Mouse (Mus musculus) lung, embryonic 14.5 days (tissue): ENCODE measurements around the gene 1700025G04Rik. TPM values are rescaled to one million over a fixed set of nuclear protein-coding genes. Genes with fewer than 3 reads are reported as not detected.

Experiments
- ATAC-seq: fragments of 200-750 bp; cut with Nextera tagmentation; 2 replicates; pipeline ENCODE4 v1.8.0; 2017; ENCODE audit warnings: mild to moderate bottlenecking, moderate TSS enrichment, moderate library complexity; ENCODE audit not compliant: insufficient read depth
- DNase-seq: peaks from one replicate; pipeline ENCODE4 v3.0.0-alpha.2; 2015
- H3K27ac ChIP-seq: fragments of 300-500 bp; sonication (generic); 2 replicates; pipeline ENCODE4 v1.5.1; 2014; ENCODE audit warnings: low read depth, mild to moderate bottlenecking, moderate library complexity
- H3K27me3 ChIP-seq: fragments of 300-500 bp; sonication (generic); 2 replicates; pipeline ENCODE4 v1.6.1; 2014; ENCODE audit warnings: low read length, control low read depth; ENCODE audit not compliant: insufficient read depth
- H3K36me3 ChIP-seq: fragments of 300-500 bp; sonication (generic); 2 replicates; pipeline ENCODE4 v1.6.1; 2014; ENCODE audit warnings: control low read depth; ENCODE audit not compliant: insufficient read depth
- H3K4me1 ChIP-seq: fragments of 300-500 bp; sonication (generic); 2 replicates; pipeline ENCODE4 v1.6.1; 2014; ENCODE audit warnings: antibody characterized with exemption, control low read depth; ENCODE audit not compliant: insufficient read depth
- H3K4me2 ChIP-seq: fragments of 300-500 bp; sonication (generic); 2 replicates; pipeline ENCODE4 v1.6.1; 2014; ENCODE audit warnings: mild to moderate bottlenecking
- H3K4me3 ChIP-seq: fragments of 300-500 bp; sonication (generic); 2 replicates; pipeline ENCODE4 v1.5.1; 2014; ENCODE audit warnings: low read depth, low read length
- H3K9ac ChIP-seq: fragments of 300-500 bp; sonication (generic); 2 replicates; pipeline ENCODE4 v1.6.1; 2014
- H3K9me3 ChIP-seq: fragments of 300-500 bp; sonication (generic); 2 replicates; pipeline ENCODE4 v1.6.1; 2016; ENCODE audit warnings: low read depth, low read length, control low read depth
- CTCF ChIP-seq: IDR thresholded peaks from 2 replicates; pipeline ENCODE4 v1.5.1; 2016; ENCODE audit warnings: antibody characterized with exemption, low read depth
- WGBS: fragments of 180-500 bp; shearing (Covaris S2); extraction: QIAGEN DNeasy Blood & Tissue Kit; methylation state at CpG from one replicate; pipeline ENCODE4 v1.1.7; 2014; 5-methylcytosine and 5-hydroxymethylcytosine counted together
- polyA plus RNA-seq: library from polyadenylated mRNA; unstranded; fragments of >200 nt; fragmentation: Nextera tagmentation; extraction: Ambion mirVana; gene quantifications from 2 replicates; pipeline ENCODE4 v1.2.1, GENCODE M21; 2014

The 1700025G04Rik gene
- polyA plus RNA-seq, 1 experiment from 2014 or later = 27.4 TPM

- no peaks in the 10 kb centered on the region for H3K36me3 ChIP-seq
- 84% methylated on average over 5 of the region's 5 CpGs for WGBS
- no peaks in the 10 kb centered on the region for H3K27me3 ChIP-seq
- no peak overlapping the region for H3K4me3 ChIP-seq
- ATAC-seq (no peak), DNase-seq (no peak)
- no peak overlapping the region for H3K27ac ChIP-seq
- H3K4me2 ChIP-seq = no peak overlapping the region
- no peak for TF ChIP-seq CTCF
- H3K4me1 ChIP-seq = peaks cover 6% of the 10 kb centered on the region; the same call in 1 of the 2 replicates
- H3K9me3 ChIP-seq = no peaks in the 10 kb centered on the region
- H3K9ac ChIP-seq = no peak overlapping the region
These were observed 4.4 kb downstream of the 1700025G04Rik start for GRCm38 (mm10) chr1:152085561-152085960.

DNA sequence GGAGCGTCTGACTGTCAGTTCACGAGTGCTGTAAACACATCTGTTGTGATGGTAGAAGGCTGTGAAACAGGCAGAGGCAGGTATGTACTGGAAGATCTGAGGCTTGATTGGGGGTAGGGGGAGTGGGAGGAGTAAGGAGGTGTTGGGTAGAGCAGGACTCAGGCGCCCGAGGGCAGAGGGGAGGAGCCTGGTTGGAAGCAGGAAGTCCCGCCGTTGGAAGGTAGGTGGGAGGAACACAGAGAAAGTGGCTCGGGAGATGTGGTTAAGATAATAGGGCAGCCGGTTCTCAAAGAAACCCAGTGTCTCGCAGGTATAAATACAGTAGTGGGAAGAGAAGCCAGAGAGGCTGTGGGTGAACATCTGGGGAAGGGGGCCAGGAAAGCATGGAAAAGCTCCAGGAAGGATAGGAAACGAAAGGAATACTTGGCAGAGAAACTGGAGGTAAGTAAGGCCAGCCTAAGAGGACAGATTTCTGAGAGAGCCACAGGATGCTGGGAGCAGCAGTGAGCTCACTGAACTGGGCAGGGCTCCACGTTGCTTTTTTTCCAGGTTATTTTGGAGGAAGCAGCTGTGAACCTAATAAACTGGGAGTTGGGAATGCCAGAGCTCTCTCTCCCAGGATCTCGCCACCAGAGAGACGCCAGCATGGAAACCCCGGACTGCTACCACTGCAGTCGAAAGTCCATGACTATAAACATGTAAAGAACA lies 5.1 kb downstream of the 1700025G04Rik start:
- Histone ChIP-seq H3K4me2 (peak overlapping the region; percentile 54), H3K4me3 (peak overlapping the region; percentile 24), H3K4me1 (peaks cover 6% of the 10 kb centered on the region; the same call in 1 of the 2 replicates), H3K9ac (no peak overlapping the region; the same call in 1 of the 2 replicates), H3K36me3 (no peaks in the 10 kb centered on the region), H3K27me3 (no peaks in the 10 kb centered on the region), H3K27ac (no peak overlapping the region), H3K9me3 (no peaks in the 10 kb centered on the region)
- DNase-seq = peak; percentile 46
- 0 out of 2 replicates have a peak, but pooled peaks have one; percentile 36 for ATAC-seq
- 15% methylated on average over 15 of the region's 15 CpGs for WGBS
- TF ChIP-seq CTCF = no peak

- H3K36me3 ChIP-seq = no peaks in the 10 kb centered on the region
- no peak overlapping the region for H3K27ac ChIP-seq
- H3K27me3 ChIP-seq = no peaks in the 10 kb centered on the region
- no peak for ATAC-seq
- 61% methylated on average over 8 of the region's 8 CpGs for WGBS
- no peak overlapping the region for H3K4me3 ChIP-seq
- DNase-seq = no peak
- H3K9ac ChIP-seq = no peak overlapping the region
- H3K9me3 ChIP-seq = no peaks in the 10 kb centered on the region
- no peak overlapping the region for H3K4me2 ChIP-seq
- no peak for TF ChIP-seq CTCF
- peaks cover 6% of the 10 kb centered on the region; the same call in 1 of the 2 replicates for H3K4me1 ChIP-seq
These were observed 7.8 kb downstream of the 1700025G04Rik start for GRCm38 (mm10) chr1:152081954-152082711.

GRCm38 (mm10) chr1:152081121-152081520 lies 8.8 kb downstream of the 1700025G04Rik start:
- H3K27ac ChIP-seq = no peak overlapping the region
- 83% methylated on average over 7 of the region's 7 CpGs for WGBS
- no peaks in the 10 kb centered on the region for H3K36me3 ChIP-seq
- no peak overlapping the region for H3K4me3 ChIP-seq
- H3K9me3 ChIP-seq = no peaks in the 10 kb centered on the region
- ATAC-seq = no peak
- H3K4me2 ChIP-seq = no peak overlapping the region
- TF ChIP-seq CTCF = no peak
- DNase-seq = peak; percentile 37
- H3K27me3 ChIP-seq = no peaks in the 10 kb centered on the region
- H3K9ac ChIP-seq = no peak overlapping the region
- H3K4me1 ChIP-seq = peaks cover 6% of the 10 kb centered on the region; the same call in 1 of the 2 replicates

GRCm38 (mm10) chr1:152080244-152080643 lies 9.7 kb downstream of the 1700025G04Rik start:
- Histone ChIP-seq H3K27me3 (no peaks in the 10 kb centered on the region), H3K9me3 (no peaks in the 10 kb centered on the region), H3K9ac (no peak overlapping the region), H3K4me3 (no peak overlapping the region), H3K4me1 (peaks cover 3% of the 10 kb centered on the region; the same call in 1 of the 2 replicates), H3K27ac (no peak overlapping the region), H3K36me3 (no peaks in the 10 kb centered on the region), H3K4me2 (no peak overlapping the region)
- WGBS = 61% methylated on average over 6 of the region's 6 CpGs
- no peak for TF ChIP-seq CTCF
- DNase-seq (no peak), ATAC-seq (no peak)

- H3K4me1 ChIP-seq = peaks cover 6% of the 10 kb centered on the region; the same call in 1 of the 2 replicates
- no peak for ATAC-seq
- no peaks in the 10 kb centered on the region for H3K27me3 ChIP-seq
- H3K9me3 ChIP-seq = no peaks in the 10 kb centered on the region
- 75% methylated on average over 11 of the region's 11 CpGs for WGBS
- no peaks in the 10 kb centered on the region for H3K36me3 ChIP-seq
- no peak for DNase-seq
- no peak for TF ChIP-seq CTCF
- no peak overlapping the region for H3K4me2 ChIP-seq
- no peak overlapping the region for H3K4me3 ChIP-seq
- H3K27ac ChIP-seq = no peak overlapping the region
- no peak overlapping the region for H3K9ac ChIP-seq
These were observed 12.7 kb downstream of the 1700025G04Rik start for GRCm38 (mm10) chr1:152077171-152077715.

- 41% methylated on average over 14 of the region's 14 CpGs for WGBS
- ATAC-seq = no peak
- no peaks in the 10 kb centered on the region for H3K27me3 ChIP-seq
- H3K4me2 ChIP-seq = no peak overlapping the region
- H3K4me3 ChIP-seq = no peak overlapping the region
- TF ChIP-seq CTCF = no peak
- H3K9ac ChIP-seq = no peak overlapping the region
- DNase-seq = peak; percentile 33
- peaks cover 6% of the 10 kb centered on the region; the same call in 1 of the 2 replicates for H3K4me1 ChIP-seq
- H3K36me3 ChIP-seq = no peaks in the 10 kb centered on the region
- H3K9me3 ChIP-seq = no peaks in the 10 kb centered on the region
- H3K27ac ChIP-seq = no peak overlapping the region
These were observed 13.6 kb downstream of the 1700025G04Rik start for GRCm38 (mm10) chr1:152076222-152076845.
